Mouse (Mus musculus) MEL (cell line): Measurements from ENCODE around the gene Zfp697. TPM values are rescaled to one million over a fixed set of nuclear protein-coding genes. Genes with fewer than 3 reads are reported as not detected.

Experiments
- DNase-seq: peaks from one replicate; pipeline ENCODE4 v3.0.0; 2011; ENCODE audit warnings: low read depth, low spot score
- H3K27ac ChIP-seq: 2 replicates; pipeline ENCODE4 v1.5.1; 2012; ENCODE audit warnings: low read depth, mild to moderate bottlenecking, control low read depth, low read length, moderate library complexity; ENCODE audit not compliant: control insufficient read depth
- H3K27me3 ChIP-seq, 2 experiments: fragments of 150-350 bp in 1 of 2; sonication (generic) in 1 of 2; 2 replicates each; pipeline ENCODE4 v1.6.1; 2012; ENCODE audit warnings: low read length in 2 of 2, mild to moderate bottlenecking in 2 of 2, improper control_type of control experiment in 1 of 2, moderate library complexity in 1 of 2; ENCODE audit not compliant: insufficient read depth in 2 of 2, control insufficient read depth in 1 of 2
- H3K36me3 ChIP-seq, 2 experiments: 2 replicates each; pipeline ENCODE4 v1.6.1; 2012 to 2014; ENCODE audit warnings: low read length in 2 of 2, improper control_type of control experiment in 1 of 2, inconsistent platforms in 1 of 2, mild to moderate bottlenecking in 1 of 2; ENCODE audit not compliant: insufficient read depth in 2 of 2, control insufficient read depth in 1 of 2
- H3K4me1 ChIP-seq, 2 experiments: fragments of 150-350 bp in 1 of 2; sonication (generic) in 1 of 2; 2 replicates each; pipeline ENCODE4 v1.6.1; 2012; ENCODE audit warnings: low read length in 2 of 2, improper control_type of control experiment in 1 of 2, mild to moderate bottlenecking in 1 of 2; ENCODE audit not compliant: insufficient read depth in 2 of 2, control insufficient read depth in 1 of 2
- H3K4me3 ChIP-seq, 2 experiments: fragments of 150-350 bp in 1 of 2; sonication (generic) in 1 of 2; 2 replicates each; pipeline ENCODE4 v1.5.1; 2012; ENCODE audit warnings: low read depth in 2 of 2, low read length in 2 of 2, mild to moderate bottlenecking in 2 of 2, moderate library complexity in 2 of 2, control low read depth in 1 of 2, improper control_type of control experiment in 1 of 2; ENCODE audit not compliant: control insufficient read depth in 1 of 2, insufficient read depth in 1 of 2
- H3K79me2 ChIP-seq: 2 replicates; pipeline ENCODE4 v1.6.1; 2012; ENCODE audit warnings: mild to moderate bottlenecking, low read length, moderate library complexity; ENCODE audit not compliant: control insufficient read depth, poor library complexity, insufficient read depth
- H3K9ac ChIP-seq: 2 replicates; pipeline ENCODE4 v1.6.1; 2012; ENCODE audit warnings: low read depth, mild to moderate bottlenecking, control low read depth, low read length, moderate library complexity; ENCODE audit not compliant: control insufficient read depth, poor library complexity, severe bottlenecking
- H3K9me3 ChIP-seq: fragments of 150-350 bp; sonication (generic); replicated peaks from 2 replicates; pipeline ENCODE4 v1.6.1; 2012; ENCODE audit warnings: mild to moderate bottlenecking, low read length, improper control_type of control experiment, moderate library complexity; ENCODE audit not compliant: insufficient read depth
- ELF1 ChIP-seq: IDR thresholded peaks from 2 replicates; pipeline ENCODE4 v1.6.1; 2014; ENCODE audit warnings: low read depth, mild to moderate bottlenecking, inconsistent platforms, low read length, improper control_type of control experiment, moderate library complexity
- GABPA ChIP-seq: IDR thresholded peaks from 2 replicates; pipeline ENCODE4 v1.6.1; 2012; ENCODE audit warnings: low read depth, mild to moderate bottlenecking, inconsistent platforms, low read length, improper control_type of control experiment, moderate library complexity
- GATA1 ChIP-seq: IDR thresholded peaks from 2 replicates; pipeline ENCODE4 v1.6.1; 2011; ENCODE audit warnings: low read depth, low read length, improper control_type of control experiment
- HCFC1 ChIP-seq: IDR thresholded peaks from 2 replicates; pipeline ENCODE4 v1.6.1; 2012; ENCODE audit warnings: low read depth, mild to moderate bottlenecking, inconsistent platforms, low read length, improper control_type of control experiment, moderate library complexity
- MAFK ChIP-seq: IDR thresholded peaks from 2 replicates; pipeline ENCODE4 v1.6.1; 2011; ENCODE audit warnings: low read depth, mild to moderate bottlenecking, low read length, improper control_type of control experiment, borderline replicate concordance
- MXI1 ChIP-seq: IDR thresholded peaks from 2 replicates; pipeline ENCODE4 v1.6.1; 2011; ENCODE audit warnings: mild to moderate bottlenecking, low read depth, low read length, improper control_type of control experiment
- MYB ChIP-seq: IDR thresholded peaks from 2 replicates; pipeline ENCODE4 v1.6.1; 2011; ENCODE audit warnings: mild to moderate bottlenecking, low read depth, low read length, improper control_type of control experiment
- MYC ChIP-seq: IDR thresholded peaks from 2 replicates; pipeline ENCODE4 v1.6.1; 2011; ENCODE audit warnings: low read depth, mild to moderate bottlenecking, low read length, improper control_type of control experiment, moderate library complexity
- POLR2AphosphoS2 ChIP-seq: IDR thresholded peaks from 2 replicates; pipeline ENCODE4 v1.6.1; 2011; ENCODE audit warnings: low read length, improper control_type of control experiment
- SIN3A ChIP-seq: IDR thresholded peaks from 2 replicates; pipeline ENCODE4 v1.6.1; 2012; ENCODE audit warnings: low read length, improper control_type of control experiment, inconsistent platforms
- SMC3 ChIP-seq: IDR thresholded peaks from 2 replicates; pipeline ENCODE4 v1.6.1; 2011; ENCODE audit warnings: low read depth, low read length, improper control_type of control experiment
- TAL1 ChIP-seq: IDR thresholded peaks from 2 replicates; pipeline ENCODE4 v1.6.1; 2012; ENCODE audit warnings: mild to moderate bottlenecking, inconsistent platforms, low read length, moderate library complexity, mixed read lengths
- TBP ChIP-seq: IDR thresholded peaks from 2 replicates; pipeline ENCODE4 v1.8.0; 2011; ENCODE audit warnings: low read depth, low read length, improper control_type of control experiment
- TCF12 ChIP-seq: IDR thresholded peaks from 2 replicates; pipeline ENCODE4 v1.6.1; 2014; ENCODE audit warnings: low read depth, mild to moderate bottlenecking, inconsistent platforms, low read length, improper control_type of control experiment, moderate library complexity
- UBTF ChIP-seq: IDR thresholded peaks from 2 replicates; pipeline ENCODE4 v1.6.1; 2012; ENCODE audit warnings: low read depth, mild to moderate bottlenecking, inconsistent platforms, low read length, improper control_type of control experiment, moderate library complexity, borderline replicate concordance; ENCODE audit not compliant: insufficient read depth
- USF1 ChIP-seq: IDR thresholded peaks from 2 replicates; pipeline ENCODE4 v1.6.1; 2014; ENCODE audit warnings: low read depth, mild to moderate bottlenecking, inconsistent platforms, low read length, improper control_type of control experiment, moderate library complexity
- USF2 ChIP-seq, 2 experiments: IDR thresholded peaks; 2 replicates each; pipeline ENCODE4 v1.6.1; 2011 to 2012; ENCODE audit warnings: improper control_type of control experiment in 2 of 2, low read length in 2 of 2, borderline replicate concordance in 1 of 2, inconsistent platforms in 1 of 2, low read depth in 1 of 2, mild to moderate bottlenecking in 1 of 2; ENCODE audit not compliant: insufficient read depth in 1 of 2
- ZMIZ1 ChIP-seq: IDR thresholded peaks from 2 replicates; pipeline ENCODE4 v1.6.1; 2012; ENCODE audit warnings: low read depth, mild to moderate bottlenecking, inconsistent platforms, low read length, improper control_type of control experiment, moderate library complexity
- ZNF384 ChIP-seq: IDR thresholded peaks from 2 replicates; pipeline ENCODE4 v1.6.1; 2012; ENCODE audit warnings: low read depth, mild to moderate bottlenecking, inconsistent platforms, low read length, improper control_type of control experiment
- polyA plus RNA-seq, 2 experiments: library from polyadenylated mRNA; stranded (reverse) in 1 of 2; unstranded in 1 of 2; fragments of >175 nt in 1 of 2; fragments of >200 nt in 1 of 2; gene quantifications; 2 replicates each; pipeline versions ENCODE4 v1.2.1 to v1.2.4; 2012; ENCODE audit warnings: low replicate concordance in 2 of 2, low read depth in 1 of 2; ENCODE audit not compliant: insufficient read length in 2 of 2, insufficient read depth in 1 of 2, missing spikeins in 1 of 2
- total RNA-seq: library from RNA; depleted of rRNA; stranded (reverse); fragments of 300-350 nt; gene quantifications from 2 replicates; pipeline ENCODE4 v1.2.3, GENCODE M21; 2012

The Zfp697 gene
- total and polyA plus RNA-seq, 3 experiments: 0.04 TPM; not detected in 2

- H3K27ac ChIP-seq: peak overlapping the region; percentile 35
- H3K27me3 ChIP-seq: no peaks in the 10 kb centered on the region
- peak; percentile 21 for DNase-seq
- peaks cover 6 to 33% of the 10 kb centered on the region in 2 experiments for H3K36me3 ChIP-seq
- no peak overlapping the region for H3K4me3 ChIP-seq
- peaks cover 40% of the 10 kb centered on the region for H3K79me2 ChIP-seq
- TF ChIP-seq GATA1 (no peak), MAFK (no peak), UBTF (no peak), TBP (no peak), ZMIZ1 (no peak), TCF12 (no peak), SIN3A (no peak), ELF1 (no peak), TAL1 (no peak), USF1 (no peak), SMC3 (no peak), GABPA (no peak), USF2 (IDR thresholded peaks at IDR 0.05; ENCODE audit: borderline replicate concordance in 1 of 2, insufficient read depth in 1 of 2, low read depth in 1 of 2, low read length in 2 of 2) (no peak), MXI1 (no peak), MYC (no peak), ZNF384 (no peak)
- no peaks in the 10 kb centered on the region for H3K9me3 ChIP-seq
- peaks cover 11 to 39% of the 10 kb centered on the region in 2 experiments for H3K4me1 ChIP-seq
- H3K9ac ChIP-seq: peak overlapping the region; percentile 17
Measured at GRCm38 (mm10) chr3:98335886-98336285, 46.4 kb upstream of the Zfp697 start.

- H3K4me3 ChIP-seq: peak overlapping the region in 1 of 2 experiments; percentile 97; a peak in 1 of 4 replicates
- H3K36me3 ChIP-seq: peaks cover 0 to 39% of the 10 kb centered on the region in 2 experiments
- H3K9me3 ChIP-seq: no peaks in the 10 kb centered on the region
- H3K79me2 ChIP-seq: peaks cover 40% of the 10 kb centered on the region
- peaks cover 11 to 46% of the 10 kb centered on the region in 2 experiments for H3K4me1 ChIP-seq
- DNase-seq: no peak
- no peak for TF ChIP-seq HCFC1
- TF ChIP-seq TAL1: no peak
- peak; percentile 37; the same call in 1 of the 2 replicates for TF ChIP-seq POLR2AphosphoS2
- TF ChIP-seq ZNF384: no peak
- no peak for TF ChIP-seq MYB
- H3K27me3 ChIP-seq: no peaks in the 10 kb centered on the region
- no peak overlapping the region; the same call in 1 of the 2 replicates for H3K27ac ChIP-seq
- H3K9ac ChIP-seq: peak overlapping the region; percentile 80
Measured at GRCm38 (mm10) chr3:98336661-98337654, 45.3 kb upstream of the Zfp697 start.
